Mouse (Mus musculus): ENCODE data around the gene Cdx2. TPM values are rescaled to one million over a fixed set of nuclear protein-coding genes. Genes with fewer than 3 reads are reported as not detected.

Cdx2 gene
- total RNA-seq, 2 experiments from 2014 or later = not detected

- DNase-seq (ENCODE audit: low spot score in 2 of 2) = no peak
These were observed 46.3 kb downstream of the Cdx2 start for GRCm38 (mm10) chr5:147260778-147261177.

GRCm38 (mm10) chr5:147260189-147260588, 46.9 kb downstream of the Cdx2 start:
- no peak for DNase-seq (ENCODE audit: low spot score in 2 of 2)

Small RNA genes within 50 kb of the gene (microRNA-seq; reads per million reads assigned to microRNA genes)
- 0 to 0.59 reads per million in 2 experiments for gene Mir7k

Other genes starting within 250 kb of the Cdx2 start
- gene Lnx2, start 230.7 kb downstream of the Cdx2 start, total RNA-seq (2021) = 1 to 10 TPM; 5.8 to 5.9 TPM
- 10 to 100 TPM; 64.6 to 69.8 TPM for gene Polr1d, start 230.2 kb downstream of the Cdx2 start, total RNA-seq (2021)
- under 1 TPM; 0.35 to 0.43 TPM for gene Gsx1, start 118.6 kb downstream of the Cdx2 start, total RNA-seq (2021)
- gene Pdx1, start 37.3 kb downstream of the Cdx2 start, total RNA-seq (2021) = not detected
- not detected for gene Urad, start 15.2 kb upstream of the Cdx2 start, total RNA-seq (2021)
- 1 to 10 TPM; 7.1 to 7.9 TPM for gene Flt3, start 93.2 kb upstream of the Cdx2 start, total RNA-seq (2021)
- 10 to 100 TPM; 84.8 to 88.2 TPM for gene Pan3, start 122.9 kb upstream of the Cdx2 start, total RNA-seq (2021)